Mouse (Mus musculus): ENCODE results near the gene Treml2. TPM values are rescaled to one million over a fixed set of nuclear protein-coding genes. Genes with fewer than 3 reads are reported as not detected.
A peak's percentile ranks its signal among the peaks of the same experiment; 100 is the strongest.

Gene Treml2
- polyA plus RNA-seq, 1 experiment, result not detected

DNA sequence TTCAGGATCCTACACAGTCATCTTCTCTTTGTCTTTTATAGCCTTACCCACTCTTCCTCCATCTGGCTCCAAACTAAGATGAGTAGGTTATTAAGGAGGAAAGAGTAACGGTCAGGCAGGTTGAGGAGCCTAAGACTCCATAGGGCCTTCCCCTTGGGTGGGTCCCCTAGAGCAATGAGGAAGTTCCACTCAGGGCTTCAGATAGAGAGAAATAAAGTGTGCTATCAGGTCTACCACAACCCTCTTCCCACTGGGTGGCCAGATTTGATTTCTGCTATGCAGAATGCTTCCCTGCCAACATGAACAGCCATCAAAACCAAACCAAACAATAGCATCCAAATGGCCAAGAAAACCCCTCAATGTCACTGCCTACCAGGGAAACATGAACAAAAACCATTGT lies 31.7 kb upstream of the Treml2 start:
- WGBS, result 100% methylated on average over 1 of the region's 1 CpGs
- TF ChIP-seq POLR2A (IDR thresholded peaks at IDR 0.05; ENCODE audit: insufficient read depth, low read depth, low read length) (no peak), CTCF (IDR thresholded peaks at IDR 0.05; ENCODE audit: insufficient read depth, low read depth, low read length) (no peak)
- Histone ChIP-seq H3K27ac (ENCODE audit: insufficient read depth, low read depth, low read length) (no peak overlapping the region), H3K4me3 (ENCODE audit: insufficient read depth, low read depth, low read length) (no peak overlapping the region), H3K4me1 (ENCODE audit: control insufficient read depth, insufficient read depth, low read length) (no peaks in the 10 kb centered on the region)

DNA sequence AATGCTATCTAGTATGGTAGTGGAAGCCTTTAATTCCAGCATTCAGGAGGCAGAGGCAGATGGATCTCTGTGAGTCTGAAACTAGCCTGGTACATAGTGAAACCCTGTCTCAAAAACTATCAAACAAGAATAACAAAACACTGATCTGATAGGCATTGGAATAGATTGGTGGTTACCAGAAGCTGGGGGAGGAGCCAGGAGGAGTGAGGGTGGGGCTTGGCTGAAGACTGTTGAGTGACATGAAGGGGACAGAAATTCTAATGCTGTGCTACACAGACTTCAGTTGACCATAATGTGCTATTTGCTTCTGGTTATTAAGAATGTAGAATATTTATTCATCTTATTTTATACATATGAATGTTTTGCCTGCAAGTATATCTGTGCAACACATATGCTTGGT lies 31.0 kb upstream of the Treml2 start:
- H3K4me1 ChIP-seq (ENCODE audit: control insufficient read depth, insufficient read depth, low read length), result no peaks in the 10 kb centered on the region
- TF ChIP-seq POLR2A (IDR thresholded peaks at IDR 0.05; ENCODE audit: insufficient read depth, low read depth, low read length) (no peak), CTCF (IDR thresholded peaks at IDR 0.05; ENCODE audit: insufficient read depth, low read depth, low read length) (no peak)
- no peak overlapping the region for H3K27ac ChIP-seq (ENCODE audit: insufficient read depth, low read depth, low read length)
- no peak overlapping the region for H3K4me3 ChIP-seq (ENCODE audit: insufficient read depth, low read depth, low read length)

DNA sequence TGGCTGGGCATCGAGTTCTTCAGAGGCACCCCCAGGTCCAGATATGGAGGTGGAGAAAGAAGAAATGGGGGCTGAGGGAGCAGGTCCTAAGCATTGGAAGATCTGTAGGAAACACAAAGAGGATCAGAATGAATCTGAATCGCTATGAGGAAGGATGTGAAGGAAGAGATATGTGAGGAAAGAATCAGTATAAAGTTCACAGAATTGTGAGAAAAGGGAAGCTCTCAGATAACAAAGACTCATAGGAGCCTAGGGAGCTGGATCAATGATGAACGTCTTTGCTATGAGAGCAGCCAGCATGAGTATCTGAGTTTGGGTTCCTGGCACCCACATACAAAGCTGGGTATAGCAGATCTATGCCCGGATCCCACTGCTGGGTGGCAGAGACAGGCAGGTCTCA lies 29.5 kb upstream of the Treml2 start:
- WGBS, result 78% methylated on average over 4 of the region's 4 CpGs
- Histone ChIP-seq H3K4me3 (ENCODE audit: insufficient read depth, low read depth, low read length) (no peak overlapping the region), H3K4me1 (ENCODE audit: control insufficient read depth, insufficient read depth, low read length) (no peaks in the 10 kb centered on the region), H3K27ac (ENCODE audit: insufficient read depth, low read depth, low read length) (no peak overlapping the region)
- TF ChIP-seq POLR2A (IDR thresholded peaks at IDR 0.05; ENCODE audit: insufficient read depth, low read depth, low read length), result no peak
- no peak for TF ChIP-seq CTCF (IDR thresholded peaks at IDR 0.05; ENCODE audit: insufficient read depth, low read depth, low read length)

- TF ChIP-seq CTCF (IDR thresholded peaks at IDR 0.05; ENCODE audit: insufficient read depth, low read depth, low read length) (no peak), POLR2A (IDR thresholded peaks at IDR 0.05; ENCODE audit: insufficient read depth, low read depth, low read length) (no peak)
- no peak overlapping the region for H3K4me3 ChIP-seq (ENCODE audit: insufficient read depth, low read depth, low read length)
- no peaks in the 10 kb centered on the region for H3K4me1 ChIP-seq (ENCODE audit: control insufficient read depth, insufficient read depth, low read length)
- 89% methylated on average over 5 of the region's 5 CpGs for WGBS
- H3K27ac ChIP-seq (ENCODE audit: insufficient read depth, low read depth, low read length), result no peak overlapping the region
These were observed 27.1 kb upstream of the Treml2 start for GRCm38 (mm10) chr17:48272158-48272557.

DNA sequence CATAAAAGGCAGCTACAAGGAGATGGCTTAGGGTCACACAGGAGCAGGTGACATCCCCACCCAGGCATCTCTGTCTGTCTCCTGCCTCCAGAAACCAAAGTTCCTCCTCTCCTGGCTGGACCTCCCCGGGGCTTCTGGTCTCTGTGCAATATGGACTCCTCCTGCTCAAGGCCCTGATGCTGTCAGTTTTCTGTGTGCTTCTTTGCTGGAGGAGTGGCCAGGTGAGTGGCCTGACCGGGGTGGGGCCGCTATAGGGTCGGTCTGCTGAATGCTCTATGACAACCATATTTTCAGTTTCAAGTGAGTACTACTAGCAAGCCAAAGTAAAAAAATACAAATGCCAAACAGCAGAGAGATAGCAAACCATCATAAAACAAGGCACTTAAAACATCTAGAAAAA lies 26.7 kb upstream of the Treml2 start:
- Histone ChIP-seq H3K4me3 (ENCODE audit: insufficient read depth, low read depth, low read length) (no peak overlapping the region), H3K4me1 (ENCODE audit: control insufficient read depth, insufficient read depth, low read length) (no peaks in the 10 kb centered on the region), H3K27ac (ENCODE audit: insufficient read depth, low read depth, low read length) (no peak overlapping the region)
- TF ChIP-seq CTCF (IDR thresholded peaks at IDR 0.05; ENCODE audit: insufficient read depth, low read depth, low read length) (no peak), POLR2A (IDR thresholded peaks at IDR 0.05; ENCODE audit: insufficient read depth, low read depth, low read length) (no peak)
- 92% methylated on average over 4 of the region's 4 CpGs for WGBS

DNA sequence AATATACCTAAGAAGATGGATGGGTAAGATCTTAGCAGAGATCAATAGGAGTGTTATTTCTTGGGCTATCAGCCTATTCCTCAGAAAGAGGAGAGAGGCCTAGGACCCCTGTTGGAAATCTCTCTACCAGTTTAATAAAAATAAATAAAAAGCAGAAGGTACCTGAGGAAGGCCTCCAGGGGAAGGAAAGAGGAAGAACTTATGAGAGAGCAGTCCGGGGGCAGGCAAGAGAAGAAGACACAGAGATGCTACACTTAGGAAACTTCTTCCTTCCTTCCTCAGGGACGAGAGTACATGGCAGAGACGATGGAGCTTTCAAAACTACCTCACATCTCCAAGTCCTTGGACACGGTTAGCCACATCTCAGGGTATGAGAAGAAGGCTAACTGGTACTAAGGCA lies 25.2 kb upstream of the Treml2 start:
- no peak overlapping the region for H3K4me3 ChIP-seq (ENCODE audit: insufficient read depth, low read depth, low read length)
- WGBS, result 86% methylated on average over 4 of the region's 4 CpGs
- H3K27ac ChIP-seq (ENCODE audit: insufficient read depth, low read depth, low read length), result no peak overlapping the region
- no peak for TF ChIP-seq CTCF (IDR thresholded peaks at IDR 0.05; ENCODE audit: insufficient read depth, low read depth, low read length)
- no peak for TF ChIP-seq POLR2A (IDR thresholded peaks at IDR 0.05; ENCODE audit: insufficient read depth, low read depth, low read length)
- H3K4me1 ChIP-seq (ENCODE audit: control insufficient read depth, insufficient read depth, low read length), result no peaks in the 10 kb centered on the region

- Histone ChIP-seq H3K4me3 (ENCODE audit: insufficient read depth, low read depth, low read length) (no peak overlapping the region), H3K27ac (ENCODE audit: insufficient read depth, low read depth, low read length) (no peak overlapping the region), H3K4me1 (ENCODE audit: control insufficient read depth, insufficient read depth, low read length) (no peaks in the 10 kb centered on the region)
- no peak for TF ChIP-seq POLR2A (IDR thresholded peaks at IDR 0.05; ENCODE audit: insufficient read depth, low read depth, low read length)
- 0 out of 2 replicates have a peak, but pooled peaks have one; percentile 32 for TF ChIP-seq CTCF (IDR thresholded peaks at IDR 0.05; ENCODE audit: insufficient read depth, low read depth, low read length)
- WGBS, result 39% methylated on average over 6 of the region's 6 CpGs
These were observed 24.4 kb upstream of the Treml2 start for GRCm38 (mm10) chr17:48274885-48275284.

GRCm38 (mm10) chr17:48275736-48276135 lies 23.6 kb upstream of the Treml2 start:
- Histone ChIP-seq H3K4me1 (ENCODE audit: control insufficient read depth, insufficient read depth, low read length) (no peaks in the 10 kb centered on the region), H3K27ac (ENCODE audit: insufficient read depth, low read depth, low read length) (no peak overlapping the region), H3K4me3 (ENCODE audit: insufficient read depth, low read depth, low read length) (no peak overlapping the region)
- no peak for TF ChIP-seq POLR2A (IDR thresholded peaks at IDR 0.05; ENCODE audit: insufficient read depth, low read depth, low read length)
- no peak for TF ChIP-seq CTCF (IDR thresholded peaks at IDR 0.05; ENCODE audit: insufficient read depth, low read depth, low read length)
- 66% methylated on average over 7 of the region's 7 CpGs for WGBS

GRCm38 (mm10) chr17:48278381-48278780 lies 20.9 kb upstream of the Treml2 start:
- TF ChIP-seq CTCF (IDR thresholded peaks at IDR 0.05; ENCODE audit: insufficient read depth, low read depth, low read length), result no peak
- TF ChIP-seq POLR2A (IDR thresholded peaks at IDR 0.05; ENCODE audit: insufficient read depth, low read depth, low read length), result no peak
- Histone ChIP-seq H3K4me1 (ENCODE audit: control insufficient read depth, insufficient read depth, low read length) (peaks cover 5% of the 10 kb centered on the region), H3K27ac (ENCODE audit: insufficient read depth, low read depth, low read length) (no peak overlapping the region), H3K4me3 (ENCODE audit: insufficient read depth, low read depth, low read length) (no peak overlapping the region)

DNA sequence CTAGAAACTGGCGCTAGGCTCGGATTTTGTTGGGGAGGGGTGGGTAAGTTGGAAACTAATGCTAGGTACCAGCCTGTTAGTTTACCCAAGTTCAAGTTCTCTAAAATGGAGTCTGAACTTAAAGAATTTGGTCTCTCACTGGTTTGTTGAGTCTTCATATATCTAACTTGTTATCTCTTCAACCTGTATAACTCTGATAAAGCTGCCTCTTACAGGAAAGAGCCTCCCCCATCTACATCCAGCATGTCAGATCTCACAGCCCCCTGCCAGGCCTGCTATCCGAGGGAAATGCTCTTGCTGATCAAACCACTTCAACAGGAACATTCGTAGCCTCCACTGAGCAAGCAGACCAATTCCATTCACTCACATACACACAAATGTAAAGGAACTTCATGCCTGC lies 20.3 kb upstream of the Treml2 start:
- Histone ChIP-seq H3K4me3 (ENCODE audit: insufficient read depth, low read depth, low read length) (no peak overlapping the region), H3K4me1 (ENCODE audit: control insufficient read depth, insufficient read depth, low read length) (peaks cover 5% of the 10 kb centered on the region), H3K27ac (ENCODE audit: insufficient read depth, low read depth, low read length) (no peak overlapping the region)
- 95% methylated on average over 4 of the region's 4 CpGs for WGBS
- no peak for TF ChIP-seq POLR2A (IDR thresholded peaks at IDR 0.05; ENCODE audit: insufficient read depth, low read depth, low read length)
- TF ChIP-seq CTCF (IDR thresholded peaks at IDR 0.05; ENCODE audit: insufficient read depth, low read depth, low read length), result no peak
